Mouse (Mus musculus): ENCODE results near the gene Acsf3.

DNA sequence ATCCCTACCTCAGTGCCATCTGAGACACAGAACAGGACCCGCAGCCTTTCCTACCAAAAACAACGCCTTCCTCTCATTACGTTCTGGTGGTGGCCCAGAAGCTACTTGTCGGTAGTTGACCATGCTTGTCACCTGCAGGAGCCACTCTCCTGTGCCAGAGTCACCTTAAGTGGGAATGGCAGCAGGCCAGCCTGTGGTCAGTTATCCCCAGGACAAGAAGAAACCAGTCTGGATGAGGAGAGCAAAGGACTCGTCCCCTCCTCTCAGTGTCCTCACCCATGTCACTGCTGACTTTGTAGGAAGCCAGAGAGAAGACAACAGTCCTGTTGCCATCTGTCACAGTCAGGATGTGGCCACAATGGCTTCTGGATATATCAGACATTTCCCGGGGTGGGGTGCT lies 41.7 kb downstream of the Acsf3 start:
- TF ChIP-seq EP300 (IDR thresholded peaks at IDR 0.05; ENCODE audit: low read depth) (no peak), CTCF (IDR thresholded peaks at IDR 0.05; ENCODE audit: low read depth) (no peak)
